Mouse (Mus musculus): ENCODE data around the gene Nr1d1.

The Nr1d1 gene

DNA sequence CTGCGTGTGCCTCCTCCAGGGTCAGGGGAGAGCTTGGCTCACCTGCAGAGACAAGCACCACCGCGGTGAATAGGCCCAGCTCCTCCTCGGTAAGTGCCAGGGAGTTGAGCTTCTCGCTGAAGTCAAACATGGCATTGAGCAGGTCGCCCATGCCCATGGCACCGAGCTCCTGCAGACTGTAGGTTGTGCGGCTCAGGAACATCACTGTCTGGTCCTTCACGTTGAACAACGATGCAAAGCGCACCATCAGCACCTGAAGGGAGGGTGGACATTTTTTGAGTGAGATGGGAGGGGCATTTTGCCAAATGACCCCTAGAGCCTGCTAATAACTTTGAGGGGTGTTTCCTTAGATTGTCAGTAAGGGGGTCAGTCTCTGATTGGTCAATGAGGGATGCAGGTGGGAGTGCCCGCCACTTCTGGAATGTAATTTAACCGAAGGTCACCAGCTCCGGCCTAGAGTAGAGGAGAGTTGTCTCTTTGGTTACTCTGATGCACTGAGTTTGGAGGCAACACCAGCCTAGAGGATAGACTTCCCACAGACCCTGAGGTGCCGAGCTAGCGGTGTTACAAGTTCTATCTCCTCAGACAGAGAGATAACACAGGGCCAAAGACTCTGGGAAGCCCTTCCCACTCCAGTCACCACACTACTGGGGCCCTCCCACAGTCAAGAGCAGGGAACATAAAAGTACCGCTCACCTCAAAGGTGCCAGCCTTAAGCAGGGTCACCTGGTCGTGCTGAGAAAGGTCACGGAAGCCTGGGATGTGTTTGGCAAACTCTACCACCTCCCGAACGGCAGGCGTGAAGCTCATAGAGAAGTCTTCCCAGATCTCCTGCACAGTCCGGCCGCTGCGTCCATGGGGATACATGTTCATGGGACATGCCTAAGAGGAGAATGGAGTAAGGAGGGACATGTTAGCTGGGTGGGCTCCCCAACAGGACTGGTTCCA, 5.9 kb downstream of the Nr1d1 start:
- DNase-seq = peak in 1 of 2 experiments; percentile 15

- peak; percentile 34 to 42 for DNase-seq
Measured at GRCm38 (mm10) chr11:98768127-98769006, 6.8 kb downstream of the Nr1d1 start.

DNA sequence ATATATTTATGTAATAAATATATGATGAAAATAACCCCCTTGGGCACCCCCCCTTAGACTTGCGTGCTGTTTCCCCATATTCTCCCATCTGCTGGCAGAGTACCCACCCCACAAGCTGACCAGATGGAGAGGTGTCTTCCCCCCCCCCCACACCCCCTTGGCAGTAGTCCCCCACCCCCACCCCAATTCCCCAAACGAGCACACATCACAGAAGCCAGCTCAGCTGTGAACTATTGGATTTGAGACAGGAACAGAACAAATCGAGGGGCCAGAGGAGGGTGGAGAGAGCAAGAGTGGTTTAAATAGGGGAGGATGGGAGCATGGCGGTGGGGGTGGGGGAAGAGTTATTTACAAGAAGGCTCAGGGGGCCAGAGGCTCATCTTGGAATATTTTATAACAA, 7.4 kb downstream of the Nr1d1 start:
- DNase-seq = no peak

GRCm38 (mm10) chr11:98767276-98767675, 7.9 kb downstream of the Nr1d1 start:
- peak in 1 of 2 experiments; percentile 41 for DNase-seq

DNA sequence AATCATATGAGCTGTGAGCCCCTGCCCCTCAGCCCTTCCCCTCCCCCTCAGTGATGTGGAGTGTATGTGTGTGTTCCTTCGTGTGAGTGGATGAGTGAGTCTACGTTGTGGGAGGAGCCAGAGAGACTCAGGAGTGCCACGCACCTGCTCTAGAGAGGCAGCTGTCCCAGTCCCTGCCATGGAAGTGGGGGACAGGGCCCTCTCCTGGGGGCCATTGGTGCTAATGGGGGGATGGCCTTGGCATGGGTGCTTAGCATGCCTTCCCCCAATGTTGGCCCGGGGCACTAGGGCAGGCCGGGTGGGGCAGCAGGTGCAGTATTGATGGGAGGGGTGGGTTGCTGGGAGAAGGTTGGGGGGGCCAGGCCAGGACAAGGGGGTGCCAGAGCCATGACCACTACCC, 8.3 kb downstream of the Nr1d1 start:
- peak in 1 of 2 experiments; percentile 16 for DNase-seq

DNA sequence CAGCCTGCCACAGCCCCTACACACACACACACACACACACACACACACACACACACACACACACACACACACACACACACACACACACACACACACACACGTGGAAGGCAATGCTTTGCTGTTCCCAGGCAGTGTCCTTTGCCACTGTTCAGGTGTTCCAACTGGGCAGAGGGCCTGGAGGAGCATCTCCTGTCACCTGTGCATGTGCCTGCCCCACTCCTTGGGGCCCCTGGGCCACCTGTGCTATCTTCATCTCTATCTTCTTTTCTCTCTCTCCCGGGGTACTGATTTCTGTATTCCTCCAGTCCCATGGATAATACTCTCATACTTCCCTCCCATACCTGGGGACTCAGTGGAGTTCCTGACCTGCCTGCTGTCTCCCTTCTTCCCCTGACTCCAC, 8.8 kb downstream of the Nr1d1 start:
- DNase-seq = peak in 1 of 2 experiments; percentile 33

DNA sequence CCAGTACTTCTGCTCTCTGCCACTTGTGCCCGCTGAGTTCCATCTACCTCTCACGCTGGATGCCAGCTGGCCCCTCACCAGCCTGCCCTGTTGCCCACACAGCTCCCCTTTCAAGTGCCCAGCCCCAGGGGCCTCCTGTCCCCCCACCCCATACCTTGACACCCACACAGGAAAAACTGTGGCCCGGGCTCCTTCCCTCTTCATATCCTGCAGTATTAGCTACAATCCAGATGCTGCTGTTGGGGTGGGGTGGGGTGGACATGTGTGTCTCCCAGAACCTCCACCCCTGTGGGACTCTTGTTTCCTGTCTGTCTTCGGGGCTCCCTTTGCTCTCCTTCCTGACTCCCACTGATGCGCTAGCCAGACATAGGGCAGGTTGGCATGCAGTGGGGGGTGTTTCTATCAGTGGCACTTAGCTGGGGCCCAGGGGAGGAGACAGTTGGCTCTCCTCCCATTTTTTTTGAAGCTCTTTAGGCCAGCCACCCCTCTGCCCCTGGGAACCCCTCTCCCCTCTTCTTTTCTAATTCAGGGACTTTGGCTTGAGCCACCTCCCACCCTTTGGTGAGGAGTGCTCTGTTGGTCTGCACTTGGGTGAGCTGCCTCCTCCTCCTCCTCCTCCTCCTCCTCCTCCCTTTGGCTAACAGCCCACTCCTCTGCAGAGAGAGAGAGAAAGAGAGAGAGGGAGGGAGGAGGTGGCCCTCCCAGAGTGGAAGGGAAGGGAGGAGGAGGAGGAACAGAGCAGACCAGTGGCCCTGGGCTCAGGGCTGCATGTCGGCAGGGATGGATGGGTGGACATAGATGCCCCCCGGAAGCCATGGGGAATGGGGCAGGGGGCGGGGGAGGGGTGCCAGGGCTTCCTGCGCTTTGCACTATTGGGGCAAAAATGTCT, 9.5 kb downstream of the Nr1d1 start:
- DNase-seq = peak; percentile 15 to 33

GRCm38 (mm10) chr11:98764746-98765145, 10.4 kb downstream of the Nr1d1 start:
- DNase-seq = no peak

DNA sequence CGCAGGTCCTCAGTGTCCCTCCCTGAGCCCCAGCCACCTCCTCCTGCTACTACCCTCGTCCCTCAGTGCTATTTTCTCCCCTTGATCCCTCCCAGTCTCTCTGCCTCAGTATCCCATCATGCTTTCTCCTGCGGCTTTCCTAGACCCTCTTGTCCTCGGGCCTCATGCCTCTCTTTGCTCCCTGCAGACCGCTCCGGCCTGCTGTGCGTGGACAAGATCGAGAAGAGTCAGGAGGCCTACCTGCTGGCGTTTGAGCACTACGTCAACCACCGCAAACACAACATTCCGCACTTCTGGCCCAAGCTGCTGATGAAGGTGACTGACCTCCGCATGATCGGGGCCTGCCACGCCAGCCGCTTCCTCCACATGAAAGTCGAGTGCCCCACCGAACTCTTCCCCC, 11.0 kb downstream of the Nr1d1 start:
- DNase-seq = peak in 1 of 2 experiments; percentile 6

DNA sequence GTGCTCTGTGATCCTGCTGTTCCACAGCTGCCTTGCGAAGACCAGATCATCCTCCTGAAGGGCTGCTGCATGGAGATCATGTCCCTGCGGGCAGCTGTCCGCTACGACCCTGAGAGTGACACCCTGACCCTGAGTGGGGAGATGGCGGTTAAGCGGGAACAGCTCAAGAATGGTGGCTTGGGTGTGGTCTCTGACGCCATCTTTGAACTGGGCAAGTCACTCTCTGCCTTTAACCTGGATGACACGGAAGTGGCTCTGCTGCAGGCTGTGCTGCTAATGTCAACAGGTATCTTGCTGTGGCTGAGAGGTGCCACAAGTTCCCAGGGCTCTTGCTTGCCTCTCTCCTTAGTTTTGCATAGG, 11.7 kb downstream of the Nr1d1 start:
- no peak for DNase-seq

DNA sequence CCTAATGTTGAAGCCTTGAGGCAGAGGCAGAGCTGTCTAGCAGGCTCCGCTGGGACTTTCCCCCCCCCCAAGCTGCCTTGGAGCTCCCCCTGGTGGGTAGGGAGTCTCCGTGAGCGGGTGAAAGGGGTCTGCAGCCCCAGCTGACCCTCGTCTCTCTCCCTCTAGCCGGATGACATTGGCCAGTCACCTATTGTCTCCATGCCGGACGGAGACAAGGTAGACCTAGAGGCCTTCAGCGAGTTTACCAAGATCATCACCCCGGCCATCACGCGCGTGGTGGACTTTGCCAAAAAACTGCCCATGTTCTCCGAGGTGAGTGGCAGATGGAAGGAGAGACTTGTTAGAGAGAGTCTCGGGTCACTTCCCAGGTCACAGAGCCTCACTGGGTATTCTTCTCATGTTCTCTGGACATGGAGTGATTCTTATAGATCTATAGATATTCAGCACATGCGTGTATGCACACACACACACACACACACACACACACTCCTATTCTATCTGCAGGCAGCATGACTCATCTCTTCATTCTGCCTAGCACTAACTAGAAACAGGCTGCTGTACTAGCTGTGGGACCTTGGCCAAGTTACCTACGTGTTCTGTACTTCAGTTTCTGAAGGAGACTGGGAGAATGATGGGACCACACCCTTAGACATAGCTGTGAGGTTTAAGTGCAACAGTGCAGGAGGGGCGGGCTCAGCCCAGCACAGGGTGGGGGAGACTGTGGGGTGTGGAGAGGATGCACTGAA, 12.2 kb downstream of the Nr1d1 start:
- DNase-seq = peak in 1 of 2 experiments; percentile 12

DNA sequence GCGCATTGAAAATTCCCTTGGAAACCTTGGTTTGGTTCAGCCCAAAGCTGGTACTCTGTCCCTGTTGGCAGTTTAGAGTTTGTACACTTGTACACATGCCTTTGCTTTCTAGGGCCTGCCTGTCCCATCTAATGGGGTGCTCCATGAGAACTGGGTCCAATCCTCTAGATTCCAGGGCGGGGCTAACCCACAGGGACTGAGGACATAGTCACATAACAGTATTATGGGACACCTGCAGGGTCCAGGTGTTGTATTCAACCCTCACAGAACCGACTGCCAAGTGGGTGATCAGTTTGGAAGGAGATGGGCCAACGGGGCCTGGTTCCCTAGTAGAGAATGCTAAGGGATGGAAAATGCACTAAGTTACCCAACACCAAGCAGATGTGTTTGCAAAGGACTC, 13.2 kb downstream of the Nr1d1 start:
- no peak for DNase-seq

DNA sequence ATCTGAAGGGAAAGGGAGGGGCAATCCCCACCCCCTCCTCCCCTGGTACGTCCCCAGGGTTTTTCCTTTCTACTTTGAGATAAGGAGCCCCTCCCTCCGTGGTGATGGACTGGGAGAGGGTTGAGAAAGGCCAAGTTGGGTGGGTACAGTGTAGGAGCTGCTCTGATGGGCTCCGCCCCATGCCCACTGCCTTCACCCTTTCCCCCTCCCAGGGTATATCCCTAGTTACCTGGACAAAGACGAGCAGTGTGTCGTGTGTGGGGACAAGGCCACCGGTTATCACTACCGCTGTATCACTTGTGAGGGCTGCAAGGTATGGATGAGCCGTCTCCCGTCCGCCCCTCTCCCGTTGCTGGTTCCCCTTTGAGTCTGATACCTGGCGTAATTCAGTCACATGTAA, 18.4 kb downstream of the Nr1d1 start:
- no peak for DNase-seq

DNA sequence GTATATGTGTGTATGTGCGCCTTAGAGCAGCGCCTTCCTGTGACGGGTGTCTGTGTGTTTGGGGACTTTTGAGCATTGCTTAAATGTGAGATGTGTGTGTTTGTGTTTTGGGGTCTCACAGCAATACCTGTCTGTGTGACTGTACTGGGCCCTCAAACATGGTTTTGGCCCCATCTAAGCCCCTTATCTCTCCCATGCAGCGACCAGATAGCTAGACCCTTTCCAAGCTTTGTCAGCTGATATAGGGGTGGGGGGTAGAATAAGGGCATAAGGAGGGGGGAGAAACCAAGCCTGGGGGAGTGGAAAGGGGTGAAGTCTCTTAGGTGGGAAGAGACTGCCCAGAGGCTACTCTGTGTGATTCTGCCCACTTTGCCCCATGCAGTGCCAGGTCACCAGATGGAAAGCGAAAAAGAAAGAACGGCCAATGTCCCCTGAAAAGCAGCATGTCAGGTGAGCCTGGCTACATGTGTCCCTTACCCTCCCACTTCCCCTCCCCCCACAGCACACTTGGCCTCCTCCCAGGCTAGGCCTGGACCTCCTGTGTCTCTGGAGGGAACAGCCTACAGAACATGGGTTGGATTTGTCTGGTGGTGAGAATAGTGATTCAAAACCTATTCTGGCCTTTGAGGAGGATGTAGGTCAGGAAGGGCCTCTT, 19.3 kb downstream of the Nr1d1 start:
- no peak for DNase-seq

DNA sequence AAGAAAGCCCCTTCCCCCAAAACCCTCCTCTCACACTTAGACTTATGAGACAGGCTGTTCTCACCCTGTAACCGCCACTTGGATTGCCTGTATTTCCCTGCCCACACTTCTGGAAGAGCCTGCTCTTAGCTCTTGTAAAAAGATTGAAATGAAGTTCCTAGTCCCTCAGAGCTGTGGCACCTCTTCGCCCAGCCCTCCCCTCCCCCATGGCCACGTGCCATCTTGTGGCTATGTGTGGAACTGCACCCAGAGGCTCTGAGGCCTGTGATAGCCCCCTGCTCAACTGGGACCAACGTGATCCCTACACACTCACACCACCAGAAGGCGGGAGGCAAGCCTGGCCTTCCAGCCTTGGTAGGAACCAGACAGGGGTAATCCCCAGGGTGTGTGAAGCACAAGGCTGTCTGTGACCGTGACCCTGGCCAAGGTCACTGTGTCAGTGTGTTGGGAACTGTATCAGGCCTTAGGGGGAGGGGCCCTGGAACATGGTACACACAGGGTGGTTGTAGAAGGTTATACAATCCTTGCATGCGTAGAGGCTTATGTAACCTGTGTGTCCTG, 20.4 kb downstream of the Nr1d1 start:
- DNase-seq = peak; percentile 74 to 81

DNA sequence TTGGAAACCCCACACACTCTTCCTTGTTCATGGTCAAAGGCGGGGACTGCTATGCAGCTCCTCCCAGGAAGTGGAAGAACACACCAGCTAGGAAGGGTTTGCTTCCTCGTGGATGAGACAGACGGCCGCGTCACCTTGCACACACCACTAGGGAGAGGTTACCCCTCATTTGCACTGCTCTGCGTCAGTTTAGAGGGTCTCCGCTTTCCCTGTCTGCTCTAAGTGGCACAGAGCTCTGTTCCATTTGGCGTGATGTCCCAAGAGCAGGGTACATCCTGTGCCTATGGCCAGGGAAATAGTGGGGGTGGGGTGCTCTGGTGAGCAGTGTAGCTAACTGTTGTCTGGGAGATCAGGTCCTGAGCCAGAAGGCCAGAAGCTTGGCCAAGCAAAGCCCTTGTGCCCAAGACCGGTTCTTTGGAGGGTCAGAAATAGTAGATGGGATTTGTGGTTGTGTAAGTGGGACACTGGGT, 20.9 kb downstream of the Nr1d1 start:
- no peak for DNase-seq

- no peak for DNase-seq
Measured at GRCm38 (mm10) chr11:98753264-98753663, 21.9 kb downstream of the Nr1d1 start.

GRCm38 (mm10) chr11:98752562-98753140, 22.5 kb downstream of the Nr1d1 start:
- no peak for DNase-seq

DNA sequence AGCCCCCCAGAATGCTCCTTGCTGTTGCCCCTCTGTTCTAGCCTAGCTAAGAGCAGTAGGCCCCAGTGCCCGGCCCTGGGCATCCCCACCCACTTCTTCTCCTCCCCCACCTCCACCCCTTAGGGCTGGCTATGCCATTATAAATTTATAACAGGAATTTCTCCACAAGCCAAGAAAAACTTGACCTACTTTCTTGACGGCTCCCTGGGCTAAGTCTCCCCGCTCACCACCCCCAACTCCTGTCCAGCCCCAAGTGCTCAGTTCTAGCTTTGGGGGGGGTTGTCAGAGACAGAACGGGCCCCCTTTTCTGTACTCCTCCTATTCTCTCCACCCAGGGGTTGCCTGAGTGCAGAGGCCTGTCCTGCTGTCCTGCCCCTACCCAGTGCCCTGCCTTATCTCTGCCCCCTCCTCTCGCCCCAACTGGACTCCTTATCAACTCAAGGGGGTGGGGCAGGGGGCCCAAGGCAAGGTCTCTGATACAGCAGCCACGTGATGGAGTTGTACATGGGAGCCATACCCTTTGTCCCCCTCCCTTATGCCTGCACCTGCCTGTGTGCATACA, 23.8 kb downstream of the Nr1d1 start:
- DNase-seq = peak in 1 of 2 experiments; percentile 20

All from cerebellum, postnatal 36 days (tissue).